Mouse (Mus musculus) induced T-regulatory cell, adult 2 months (primary cell): Measurements from ENCODE around the gene Acat3.
"Not testable (repeated sequence)": the region's sequence is repeated elsewhere in the genome, so short reads cannot be mapped to it uniquely, and the experiment has no call there.

ENCODE experiments used
- DNase-seq: peaks from one replicate; pipeline ENCODE4 v3.0.0-alpha.2; 2012; ENCODE audit warnings: low read depth

The Acat3 gene

GRCm38 (mm10) chr17:12940151-12940805 lies at the start of gene Acat3:
Gene Acat3 (minus strand): TSS chr17:12940600.
- DNase-seq: peak; percentile 32

GRCm38 (mm10) chr17:12988096-12988495 lies 47.7 kb upstream of the Acat3 start:
- DNase-seq: peak; percentile 57

GRCm38 (mm10) chr17:12983988-12984387 lies 43.6 kb upstream of the Acat3 start:
- no peak for DNase-seq

- no peak for DNase-seq
Measured at GRCm38 (mm10) chr17:12978546-12978945, 38.1 kb upstream of the Acat3 start.

GRCm38 (mm10) chr17:12973851-12974250 lies 33.5 kb upstream of the Acat3 start:
- no peak for DNase-seq

GRCm38 (mm10) chr17:12967173-12967572 lies 26.8 kb upstream of the Acat3 start:
- DNase-seq: no peak

GRCm38 (mm10) chr17:12963476-12963875 lies 23.1 kb upstream of the Acat3 start:
- DNase-seq: no peak

GRCm38 (mm10) chr17:12960331-12960873 lies 20.0 kb upstream of the Acat3 start, which contains the start of gene Acat2:
Gene Acat2 (minus strand): TSS chr17:12960747.
- DNase-seq: peak; percentile 96

GRCm38 (mm10) chr17:12959377-12959776 lies 19.0 kb upstream of the Acat3 start:
- not testable (repeated sequence) for DNase-seq

- DNase-seq: no peak
Measured at GRCm38 (mm10) chr17:12956664-12957063, 16.3 kb upstream of the Acat3 start.

GRCm38 (mm10) chr17:12949669-12950068 lies 9.3 kb upstream of the Acat3 start:
- DNase-seq: no peak

GRCm38 (mm10) chr17:12942459-12943162 lies 2.2 kb upstream of the Acat3 start:
- DNase-seq: peak; percentile 26

GRCm38 (mm10) chr17:12941543-12942260 lies 1.3 kb upstream of the Acat3 start:
- no peak for DNase-seq

- not testable (repeated sequence) for DNase-seq
Measured at GRCm38 (mm10) chr17:12939377-12940148, 837 bp downstream of the Acat3 start.

- DNase-seq: no peak
Measured at GRCm38 (mm10) chr17:12938077-12938476, 2.3 kb downstream of the Acat3 start.

- DNase-seq: no peak
Measured at GRCm38 (mm10) chr17:12937412-12937970, 2.9 kb downstream of the Acat3 start.

GRCm38 (mm10) chr17:12935719-12936118 lies 4.7 kb downstream of the Acat3 start:
- no peak for DNase-seq

GRCm38 (mm10) chr17:12931576-12931975 lies 8.8 kb downstream of the Acat3 start:
- not testable (repeated sequence) for DNase-seq

- DNase-seq: no peak
Measured at GRCm38 (mm10) chr17:12925703-12926180, 14.7 kb downstream of the Acat3 start.

GRCm38 (mm10) chr17:12925001-12925400 lies 15.4 kb downstream of the Acat3 start:
- DNase-seq: no peak

GRCm38 (mm10) chr17:12921073-12921472 lies 19.3 kb downstream of the Acat3 start:
- DNase-seq: no peak
